Mouse (Mus musculus) limb, embryonic 15.5 days (tissue): ENCODE measurements around the gene Chd2. TPM values are rescaled to one million over a fixed set of nuclear protein-coding genes. Genes with fewer than 3 reads are reported as not detected.

Source experiments
- ATAC-seq: fragments of 200-750 bp; cut with Nextera tagmentation; 2 replicates; pipeline ENCODE4 v1.8.0; 2017; ENCODE audit warnings: low read depth, moderate TSS enrichment; ENCODE audit not compliant: insufficient number of reproducible peaks, low FRiP score, low TSS enrichment
- H3K27ac ChIP-seq: fragments of 300-500 bp; sonication (generic); 2 replicates; pipeline ENCODE4 v1.5.1; 2015; ENCODE audit warnings: moderate library complexity, mild to moderate bottlenecking, inconsistent platforms
- H3K27me3 ChIP-seq: fragments of 300-500 bp; sonication (generic); 2 replicates; pipeline ENCODE4 v1.6.1; 2015; ENCODE audit warnings: inconsistent platforms
- H3K36me3 ChIP-seq: fragments of 300-500 bp; sonication (generic); 2 replicates; pipeline ENCODE4 v1.6.1; 2015; ENCODE audit warnings: inconsistent platforms
- H3K4me1 ChIP-seq: fragments of 300-500 bp; sonication (generic); 2 replicates; pipeline ENCODE4 v1.6.1; 2015; ENCODE audit warnings: inconsistent platforms
- H3K4me2 ChIP-seq: fragments of 300-500 bp; sonication (generic); 2 replicates; pipeline ENCODE4 v1.6.1; 2015; ENCODE audit warnings: mild to moderate bottlenecking, inconsistent platforms
- H3K4me3 ChIP-seq: fragments of 300-500 bp; sonication (generic); 2 replicates; pipeline ENCODE4 v1.5.1; 2015; ENCODE audit warnings: mild to moderate bottlenecking, inconsistent platforms
- H3K9ac ChIP-seq: fragments of 300-500 bp; sonication (generic); 2 replicates; pipeline ENCODE4 v1.6.1; 2015; ENCODE audit warnings: inconsistent platforms
- H3K9me3 ChIP-seq: fragments of 300-500 bp; sonication (generic); 2 replicates; pipeline ENCODE4 v1.6.1; 2016; ENCODE audit warnings: inconsistent platforms
- WGBS: fragments of 180-500 bp; shearing (Covaris S2); methylation state at CpG from one replicate; pipeline ENCODE4 v1.1.7; 2015; 5-methylcytosine and 5-hydroxymethylcytosine counted together
- polyA plus RNA-seq: library from polyadenylated mRNA; unstranded; fragments of >200 nt; fragmentation: Nextera tagmentation; extraction: Ambion mirVana; gene quantifications from 2 replicates; pipeline ENCODE4 v1.2.1, GENCODE M21; 2015

Gene Chd2
- polyA plus RNA-seq, 1 experiment from 2014 or later, result 51.7 TPM

GRCm38 (mm10) chr7:73452187-73452808 is 89.3 kb downstream of the Chd2 start:
- no peaks in the 10 kb centered on the region for H3K27me3 ChIP-seq
- ATAC-seq, result no peak
- H3K27ac ChIP-seq, result no peak overlapping the region
- no peak overlapping the region for H3K4me2 ChIP-seq
- H3K9me3 ChIP-seq, result no peaks in the 10 kb centered on the region
- 90% methylated on average over 3 of the region's 3 CpGs for WGBS
- H3K4me3 ChIP-seq, result no peak overlapping the region
- peaks cover 91% of the 10 kb centered on the region for H3K36me3 ChIP-seq
- no peak overlapping the region for H3K9ac ChIP-seq
- no peaks in the 10 kb centered on the region for H3K4me1 ChIP-seq

- no peaks in the 10 kb centered on the region for H3K9me3 ChIP-seq
- ATAC-seq, result no peak
- no peak overlapping the region for H3K4me3 ChIP-seq
- H3K9ac ChIP-seq, result no peak overlapping the region
- no peaks in the 10 kb centered on the region for H3K27me3 ChIP-seq
- H3K4me2 ChIP-seq, result no peak overlapping the region
- 90% methylated on average over 4 of the region's 4 CpGs for WGBS
- peaks cover 92% of the 10 kb centered on the region for H3K36me3 ChIP-seq
- H3K4me1 ChIP-seq, result no peaks in the 10 kb centered on the region
- no peak overlapping the region for H3K27ac ChIP-seq
Measured at GRCm38 (mm10) chr7:73451594-73451993, 90.0 kb downstream of the Chd2 start.

GRCm38 (mm10) chr7:73442246-73442645 is 99.4 kb downstream of the Chd2 start:
- Histone ChIP-seq H3K9ac (no peak overlapping the region), H3K36me3 (peaks cover 92% of the 10 kb centered on the region), H3K4me1 (no peaks in the 10 kb centered on the region), H3K27ac (no peak overlapping the region), H3K4me3 (no peak overlapping the region), H3K9me3 (no peaks in the 10 kb centered on the region), H3K4me2 (no peak overlapping the region), H3K27me3 (no peaks in the 10 kb centered on the region)
- no peak for ATAC-seq
- 91% methylated on average over 4 of the region's 4 CpGs for WGBS

GRCm38 (mm10) chr7:73441802-73442201 is 99.8 kb downstream of the Chd2 start:
- Histone ChIP-seq H3K27me3 (no peaks in the 10 kb centered on the region), H3K4me1 (no peaks in the 10 kb centered on the region), H3K36me3 (peaks cover 92% of the 10 kb centered on the region), H3K4me3 (no peak overlapping the region), H3K9ac (no peak overlapping the region), H3K4me2 (no peak overlapping the region), H3K27ac (no peak overlapping the region), H3K9me3 (no peaks in the 10 kb centered on the region)
- 94% methylated on average over 3 of the region's 3 CpGs for WGBS
- ATAC-seq, result no peak

GRCm38 (mm10) chr7:73435685-73436084 is 105.9 kb downstream of the Chd2 start:
- Histone ChIP-seq H3K27ac (no peak overlapping the region), H3K36me3 (peaks cover 80% of the 10 kb centered on the region), H3K9me3 (no peaks in the 10 kb centered on the region), H3K4me2 (no peak overlapping the region), H3K9ac (no peak overlapping the region), H3K4me1 (no peaks in the 10 kb centered on the region), H3K4me3 (no peak overlapping the region), H3K27me3 (no peaks in the 10 kb centered on the region)
- WGBS, result 67% methylated on average over 12 of the region's 12 CpGs
- ATAC-seq, result no peak

GRCm38 (mm10) chr7:73434336-73434677 is 107.3 kb downstream of the Chd2 start:
- Histone ChIP-seq H3K27ac (no peak overlapping the region), H3K4me1 (no peaks in the 10 kb centered on the region), H3K27me3 (no peaks in the 10 kb centered on the region), H3K9ac (no peak overlapping the region), H3K36me3 (peaks cover 78% of the 10 kb centered on the region), H3K4me2 (no peak overlapping the region), H3K9me3 (no peaks in the 10 kb centered on the region), H3K4me3 (no peak overlapping the region)
- WGBS, result 88% methylated on average over 2 of the region's 2 CpGs
- ATAC-seq, result no peak

GRCm38 (mm10) chr7:73433637-73434335 is 107.8 kb downstream of the Chd2 start:
- Histone ChIP-seq H3K27ac (no peak overlapping the region), H3K4me2 (no peak overlapping the region), H3K27me3 (no peaks in the 10 kb centered on the region), H3K4me3 (no peak overlapping the region), H3K9ac (no peak overlapping the region), H3K36me3 (peaks cover 78% of the 10 kb centered on the region), H3K4me1 (no peaks in the 10 kb centered on the region), H3K9me3 (no peaks in the 10 kb centered on the region)
- 77% methylated on average over 6 of the region's 6 CpGs for WGBS
- ATAC-seq, result no peak

- H3K4me1 ChIP-seq, result no peaks in the 10 kb centered on the region
- H3K27ac ChIP-seq, result no peak overlapping the region
- no peak overlapping the region for H3K4me2 ChIP-seq
- ATAC-seq, result no peak
- no peak overlapping the region for H3K4me3 ChIP-seq
- no peaks in the 10 kb centered on the region for H3K9me3 ChIP-seq
- no peaks in the 10 kb centered on the region for H3K27me3 ChIP-seq
- 89% methylated on average over 3 of the region's 3 CpGs for WGBS
- peaks cover 50% of the 10 kb centered on the region for H3K36me3 ChIP-seq
- H3K9ac ChIP-seq, result no peak overlapping the region
Measured at GRCm38 (mm10) chr7:73428525-73428924, 113.1 kb downstream of the Chd2 start.

- no peaks in the 10 kb centered on the region for H3K27me3 ChIP-seq
- H3K9me3 ChIP-seq, result no peaks in the 10 kb centered on the region
- peak overlapping the region; percentile 17; the same call in 1 of the 2 replicates for H3K27ac ChIP-seq
- H3K4me1 ChIP-seq, result 0 out of 2 replicates have a peak, but pooled peaks cover 4% of the 10 kb centered on the region
- H3K9ac ChIP-seq, result no peak overlapping the region
- no peak for ATAC-seq
- peaks cover 43% of the 10 kb centered on the region for H3K36me3 ChIP-seq
- H3K4me2 ChIP-seq, result no peak overlapping the region
- WGBS, result 94% methylated on average over 6 of the region's 6 CpGs
- H3K4me3 ChIP-seq, result no peak overlapping the region
Measured at GRCm38 (mm10) chr7:73427794-73428193, 113.8 kb downstream of the Chd2 start.

GRCm38 (mm10) chr7:73426752-73427386 is 114.8 kb downstream of the Chd2 start:
- Histone ChIP-seq H3K27ac (no peak overlapping the region), H3K36me3 (peaks cover 41% of the 10 kb centered on the region), H3K9ac (no peak overlapping the region), H3K9me3 (no peaks in the 10 kb centered on the region), H3K4me3 (no peak overlapping the region), H3K4me2 (no peak overlapping the region), H3K4me1 (peaks cover 9% of the 10 kb centered on the region), H3K27me3 (no peaks in the 10 kb centered on the region)
- ATAC-seq, result no peak
- 75% methylated on average over 8 of the region's 8 CpGs for WGBS

GRCm38 (mm10) chr7:73426235-73426634 is 115.4 kb downstream of the Chd2 start:
- Histone ChIP-seq H3K4me1 (peaks cover 15% of the 10 kb centered on the region), H3K36me3 (peaks cover 38% of the 10 kb centered on the region), H3K4me2 (no peak overlapping the region), H3K27ac (no peak overlapping the region), H3K9me3 (no peaks in the 10 kb centered on the region), H3K4me3 (no peak overlapping the region), H3K27me3 (no peaks in the 10 kb centered on the region), H3K9ac (no peak overlapping the region)
- no peak for ATAC-seq
- WGBS, result 59% methylated on average over 3 of the region's 3 CpGs

GRCm38 (mm10) chr7:73425451-73425850 is 116.2 kb downstream of the Chd2 start:
- peaks cover 37% of the 10 kb centered on the region for H3K36me3 ChIP-seq
- H3K4me1 ChIP-seq, result peaks cover 20% of the 10 kb centered on the region
- H3K27ac ChIP-seq, result no peak overlapping the region
- no peaks in the 10 kb centered on the region for H3K9me3 ChIP-seq
- H3K4me2 ChIP-seq, result no peak overlapping the region
- H3K9ac ChIP-seq, result no peak overlapping the region
- H3K4me3 ChIP-seq, result no peak overlapping the region
- ATAC-seq, result no peak
- WGBS, result 90% methylated on average over 7 of the region's 7 CpGs
- H3K27me3 ChIP-seq, result no peaks in the 10 kb centered on the region
